Mouse (Mus musculus) cerebellum, adult 11 months (tissue): ENCODE measurements around the gene Defa35.
"Not testable (repeated sequence)": the region's sequence is repeated elsewhere in the genome, so short reads cannot be mapped to it uniquely, and the experiment has no call there.

ENCODE experiments used
- DNase-seq: peaks from one replicate; pipeline ENCODE4 v3.0.0; 2022

The Defa35 gene

DNA sequence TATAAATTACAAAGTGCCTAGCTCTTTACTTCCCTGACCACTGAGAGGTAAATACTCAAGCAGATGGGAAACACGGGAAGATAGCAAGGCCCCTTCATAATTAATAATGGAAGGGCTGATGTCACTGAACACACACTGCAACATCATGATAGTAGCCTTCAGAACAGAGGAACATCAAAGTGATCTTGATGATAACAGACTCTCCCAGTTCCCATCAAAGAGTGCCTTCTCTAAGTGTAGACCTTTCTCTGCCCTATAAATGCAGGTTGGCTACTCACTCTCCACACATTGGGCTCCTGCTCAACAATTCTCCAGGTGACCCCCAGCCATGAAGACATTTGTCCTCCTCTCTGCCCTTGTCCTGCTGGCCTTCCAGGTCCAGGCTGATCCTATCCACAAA is at the start of gene Defa35:
Defa35 (plus strand) TSS at position 301 of the 400 bp plus-strand sequence.
- DNase-seq = not testable (repeated sequence)

DNA sequence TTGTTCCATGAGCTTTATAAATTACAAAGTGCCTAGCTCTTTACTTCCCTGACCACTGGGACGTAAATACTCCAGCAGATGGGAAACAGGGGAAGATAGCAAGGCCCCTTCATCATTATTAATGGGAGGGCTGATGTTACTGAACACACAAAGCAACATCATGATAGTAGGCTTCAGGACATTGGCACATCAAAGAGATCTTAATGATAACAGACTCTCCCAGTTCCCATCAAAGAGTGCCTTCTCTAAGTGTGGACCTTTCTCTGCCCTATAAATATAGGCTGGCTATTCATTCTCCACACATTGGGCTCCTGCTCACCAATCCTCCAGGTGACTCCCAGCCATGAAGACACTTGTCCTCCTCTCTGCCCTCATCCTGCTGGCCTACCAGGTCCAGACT is 39.6 kb upstream of the Defa35 start, which contains the start of gene Defa21:
Defa21 (plus strand) TSS at position 301 of the 400 bp plus-strand sequence.
- not testable (repeated sequence) for DNase-seq

DNA sequence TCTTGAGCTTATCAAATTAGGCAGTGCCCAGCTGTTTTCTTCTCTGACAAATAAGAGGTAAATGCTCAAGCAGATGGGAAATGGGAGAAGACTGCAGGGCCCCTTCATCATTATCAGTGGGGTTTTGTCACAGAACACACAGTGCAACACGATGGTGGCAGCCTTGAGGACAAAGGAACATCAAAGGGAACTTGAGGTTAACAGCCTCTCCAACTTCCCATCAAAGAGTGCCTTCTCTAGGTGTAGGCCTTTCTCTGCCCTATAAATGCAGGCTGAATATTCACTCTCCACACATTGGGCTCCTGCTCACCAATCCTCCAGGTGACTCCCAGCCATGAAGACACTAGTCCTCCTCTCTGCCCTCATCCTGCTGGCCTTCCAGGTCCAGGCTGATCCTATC is 10.1 kb upstream of the Defa35 start, which contains the start of gene Defa23:
Defa23 (plus strand) TSS at position 301 of the 400 bp plus-strand sequence.
- not testable (repeated sequence) for DNase-seq

DNA sequence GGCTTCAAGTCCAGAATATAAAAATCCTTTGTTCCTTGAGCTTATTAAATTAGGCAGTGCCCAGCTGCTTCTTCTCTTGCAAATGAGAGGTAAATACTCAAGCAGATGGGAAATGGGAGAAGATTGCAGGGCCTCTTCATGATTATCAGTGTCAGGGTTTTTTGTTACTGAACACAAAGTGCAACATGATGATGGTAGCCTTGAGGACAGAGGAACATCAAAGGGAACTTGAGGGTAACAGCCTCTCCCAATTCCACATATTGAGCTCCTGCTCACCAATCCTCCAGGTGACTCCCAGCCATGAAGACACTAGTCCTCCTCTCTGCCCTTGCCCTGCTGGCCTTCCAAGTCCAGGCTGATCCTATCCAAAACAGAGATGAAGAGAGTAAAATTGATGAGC is 19.3 kb downstream of the Defa35 start, which contains the start of gene Defa25:
Defa25 (plus strand) TSS at position 301 of the 400 bp plus-strand sequence.
- DNase-seq = not testable (repeated sequence)

DNA sequence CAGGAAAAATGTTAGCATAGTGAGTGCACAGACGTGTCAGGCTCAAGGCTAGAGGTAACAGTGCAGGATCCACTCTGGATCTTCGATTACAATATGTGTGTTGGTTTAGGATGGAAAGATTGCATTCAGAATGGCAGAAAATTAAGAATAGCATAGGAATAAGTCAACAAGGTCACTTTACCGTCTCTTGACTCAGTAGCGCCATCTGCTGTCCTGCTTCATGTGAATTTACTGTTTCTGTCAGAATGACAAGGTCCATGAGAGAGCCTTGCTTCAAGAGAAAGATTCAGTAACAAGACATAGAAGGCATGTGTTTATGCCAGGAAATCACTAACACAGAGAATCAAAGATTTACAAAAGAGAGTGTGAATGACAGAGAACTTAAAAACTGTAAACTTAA is 28.3 kb downstream of the Defa35 start:
- no peak for DNase-seq

DNA sequence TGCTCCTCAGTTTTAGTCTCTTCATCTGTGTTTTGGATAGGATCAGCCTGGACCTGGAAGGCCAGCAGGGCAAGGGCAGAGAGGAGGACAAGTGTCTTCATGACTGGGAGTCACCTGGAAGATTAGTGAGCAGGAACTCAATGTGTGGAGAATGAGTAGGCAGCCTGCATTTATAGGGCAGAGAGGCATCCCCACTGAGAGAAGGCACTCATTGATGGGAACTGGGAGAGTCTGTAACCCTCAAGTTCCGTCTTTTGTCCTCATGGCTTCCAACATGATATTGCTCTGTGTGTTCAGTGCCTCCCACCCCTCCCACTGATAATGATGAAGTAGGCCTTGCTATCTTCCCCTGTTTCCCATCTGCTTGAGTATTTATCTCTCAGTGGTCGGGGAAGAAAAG is 31.1 kb downstream of the Defa35 start, which contains the start of gene Gm14851:
Gm14851 (minus strand) TSS at position 101 of the 400 bp plus-strand sequence.
- not testable (repeated sequence) for DNase-seq
